Mouse (Mus musculus) liver, adult 2 months (tissue): ENCODE results near the gene Klc4. TPM values are rescaled to one million over a fixed set of nuclear protein-coding genes. Genes with fewer than 3 reads are reported as not detected.

ENCODE experiments used
- DNase-seq: peaks from one replicate; pipeline ENCODE4 v3.0.0-alpha.2; 2011; ENCODE audit warnings: low read depth, low spot score; ENCODE audit errors: extremely low read depth
- H3K27ac ChIP-seq: fragments of 200-500 bp; replicated peaks from 2 replicates; pipeline ENCODE4 v1.5.1; 2012; ENCODE audit warnings: low read depth, mild to moderate bottlenecking, control low read depth, inconsistent platforms, low read length; ENCODE audit not compliant: insufficient read depth
- H3K27me3 ChIP-seq: fragments of 200-500 bp; 2 replicates; pipeline ENCODE4 v1.6.1; 2012; ENCODE audit warnings: mild to moderate bottlenecking, moderate library complexity, low read length, inconsistent platforms; ENCODE audit not compliant: control insufficient read depth, insufficient read depth
- H3K36me3 ChIP-seq: fragments of 200-500 bp; 2 replicates; pipeline ENCODE4 v1.6.1; 2012; ENCODE audit warnings: low read length, inconsistent platforms; ENCODE audit not compliant: control insufficient read depth, insufficient read depth
- H3K4me1 ChIP-seq: fragments of 200-500 bp; 2 replicates; pipeline ENCODE4 v1.6.1; 2011; ENCODE audit warnings: low read length; ENCODE audit not compliant: control insufficient read depth, insufficient read depth
- H3K4me3 ChIP-seq: fragments of 200-500 bp; 2 replicates; pipeline ENCODE4 v1.5.1; 2011; ENCODE audit warnings: low read depth, mild to moderate bottlenecking, control low read depth, low read length, moderate library complexity; ENCODE audit not compliant: insufficient read depth
- H3K79me2 ChIP-seq: fragments of 200-500 bp; 2 replicates; pipeline ENCODE4 v1.6.1; 2012; ENCODE audit warnings: inconsistent platforms, mild to moderate bottlenecking, low read length, moderate library complexity; ENCODE audit not compliant: control insufficient read depth, insufficient read depth
- H3K9ac ChIP-seq: fragments of 200-500 bp; 2 replicates; pipeline ENCODE4 v1.6.1; 2012; ENCODE audit warnings: low read depth, mild to moderate bottlenecking, control low read depth, inconsistent platforms, low read length
- CTCF ChIP-seq: fragments of 200-500 bp; IDR thresholded peaks from 2 replicates; pipeline ENCODE4 v1.5.1; 2011; ENCODE audit warnings: low read depth, low read length, control low read depth
- POLR2A ChIP-seq: fragments of 200-500 bp; IDR thresholded peaks from 2 replicates; pipeline ENCODE4 v1.6.1; 2011; ENCODE audit warnings: low read length, control low read depth; ENCODE audit not compliant: insufficient read depth; ENCODE audit errors: extremely low read depth
- WGBS: fragments of 180-500 bp; shearing (Covaris S2); methylation state at CpG from one replicate; pipeline ENCODE4 v1.1.7; 2018; 5-methylcytosine and 5-hydroxymethylcytosine counted together
- polyA plus RNA-seq: library from polyadenylated mRNA; depleted of rRNA; stranded (reverse); fragments of >200 nt; gene quantifications from 2 replicates; pipeline ENCODE4 v1.2.3, GENCODE M21; 2012
- total RNA-seq: library from RNA; depleted of rRNA; stranded (reverse); fragments of >200 nt; gene quantifications from 2 replicates; pipeline ENCODE4 v1.2.3, GENCODE M21; 2014

The Klc4 gene
- total and polyA plus RNA-seq, 2 experiments: 46.6 to 49.0 TPM

GRCm38 (mm10) chr17:46678416-46678815 lies 32.6 kb upstream of the Klc4 start, which contains the start of gene Mea1:
Gene Mea1 (plus strand): TSS chr17:46678793.
- TF ChIP-seq CTCF (no peak), POLR2A (no peak)
- peak within 1 kb of the TSS; percentile 9; the same call in 1 of the 2 replicates for H3K4me3 ChIP-seq
- peaks cover 7% of the 10 kb centered on the region; the same call in 1 of the 2 replicates for H3K79me2 ChIP-seq
- no peaks in the 10 kb centered on the region for H3K27me3 ChIP-seq
- H3K27ac ChIP-seq: no peak within 1 kb of the TSS
- 75% methylated on average over 9 of the region's 9 CpGs for WGBS
- DNase-seq: peak; percentile 16
- H3K9ac ChIP-seq: 0 out of 2 replicates have a peak within 1 kb of the TSS, but pooled peaks have one; percentile 29
- H3K4me1 ChIP-seq: peaks cover 16% of the 10 kb centered on the region
- peaks cover 9% of the 10 kb centered on the region for H3K36me3 ChIP-seq

GRCm38 (mm10) chr17:46674530-46675283 lies 28.9 kb upstream of the Klc4 start:
- H3K9ac ChIP-seq: peak overlapping the region; percentile 70
- peak overlapping the region; percentile 51 for H3K4me3 ChIP-seq
- H3K4me1 ChIP-seq: peaks cover 15% of the 10 kb centered on the region
- DNase-seq: peak; percentile 37
- H3K79me2 ChIP-seq: peaks cover 7% of the 10 kb centered on the region; the same call in 1 of the 2 replicates
- peaks cover 13% of the 10 kb centered on the region for H3K36me3 ChIP-seq
- H3K27me3 ChIP-seq: no peaks in the 10 kb centered on the region
- WGBS: 25% methylated on average over 15 of the region's 15 CpGs
- H3K27ac ChIP-seq: peak overlapping the region; percentile 87
- no peak for TF ChIP-seq POLR2A
- no peak for TF ChIP-seq CTCF

GRCm38 (mm10) chr17:46673850-46674529 lies 28.2 kb upstream of the Klc4 start, which contains the start of gene Rrp36:
Gene Rrp36 (minus strand): TSS chr17:46674352.
- Histone ChIP-seq H3K79me2 (peaks cover 7% of the 10 kb centered on the region; the same call in 1 of the 2 replicates), H3K27me3 (no peaks in the 10 kb centered on the region), H3K4me3 (peak within 1 kb of the TSS; percentile 70), H3K9ac (peak within 1 kb of the TSS; percentile 76), H3K4me1 (peaks cover 11% of the 10 kb centered on the region), H3K36me3 (peaks cover 13% of the 10 kb centered on the region), H3K27ac (peak within 1 kb of the TSS; percentile 87)
- TF ChIP-seq POLR2A (peak; percentile 83), CTCF (no peak)
- peak; percentile 94 for DNase-seq
- under 1% methylated on average over 43 of the region's 43 CpGs for WGBS

GRCm38 (mm10) chr17:46669911-46670310 lies 24.1 kb upstream of the Klc4 start:
- no peak overlapping the region for H3K9ac ChIP-seq
- no peaks in the 10 kb centered on the region for H3K27me3 ChIP-seq
- peaks cover 6% of the 10 kb centered on the region for H3K4me1 ChIP-seq
- H3K4me3 ChIP-seq: no peak overlapping the region
- 99% methylated on average over 10 of the region's 10 CpGs for WGBS
- TF ChIP-seq CTCF (no peak), POLR2A (no peak)
- H3K27ac ChIP-seq: no peak overlapping the region
- peaks cover 7% of the 10 kb centered on the region; the same call in 1 of the 2 replicates for H3K79me2 ChIP-seq
- no peak for DNase-seq
- peaks cover 8% of the 10 kb centered on the region for H3K36me3 ChIP-seq

GRCm38 (mm10) chr17:46667712-46668111 lies 21.9 kb upstream of the Klc4 start:
- WGBS: 95% methylated on average over 16 of the region's 16 CpGs
- Histone ChIP-seq H3K4me1 (no peaks in the 10 kb centered on the region), H3K79me2 (peaks cover 3% of the 10 kb centered on the region; the same call in 1 of the 2 replicates), H3K36me3 (peaks cover 8% of the 10 kb centered on the region), H3K9ac (no peak overlapping the region), H3K4me3 (no peak overlapping the region), H3K27me3 (no peaks in the 10 kb centered on the region), H3K27ac (no peak overlapping the region)
- TF ChIP-seq CTCF (no peak), POLR2A (no peak)
- no peak for DNase-seq
